ENCODE assay signal across 10 mouse cellular contexts in genomic region chr11:9190772-9191554, GRCm38 (mm10). TPM values are rescaled to one million over a fixed set of nuclear protein-coding genes. Genes with fewer than 3 reads are reported as not detected.
DNase-seq lines count a peak whose midpoint lies in the region; ATAC-seq lines count a peak whose summit lies in the region.
"Had no signal": no experiment of that assay in that cellular context is flagged by ENCODE, and none has a peak within 500 bp of the region (broad histone marks: within the 10 kb centered on the region; RNA-seq: fewer than 3 reads in every experiment).

No protein-coding gene starts in this region.

- ATAC-seq in hindbrain, embryonic 11.5 days (ENCODE audit: low FRiP score), result peak; percentile 76
- ATAC-seq in midbrain, embryonic 14.5 days (ENCODE audit: low FRiP score, low TSS enrichment), result peak; percentile 67; the same call in 1 of the 2 replicates

- 43% methylated on average over 11 of the region's 11 CpGs for WGBS in hindbrain, embryonic 11.5 days
- WGBS in limb, embryonic 10.5 days, result 59% methylated on average over 10 of the region's 11 CpGs
- 36% methylated on average over 11 of the region's 11 CpGs for whole genome bisulfite sequencing in midbrain, embryonic 14.5 days

- DNase-seq in embryo, embryonic 10 days (ENCODE audit: low spot score), result peak; percentile 60
- no peak for DNase-seq in embryo, embryonic 9.5 days (ENCODE audit: extremely low spot score)
- peak; percentile 36 for DNase-seq in hindbrain, embryonic 11.5 days (ENCODE audit: low spot score)
- peak; percentile 35 for DNase-seq in limb, embryonic 10.5 days (ENCODE audit: low spot score)
- DNase-seq in midbrain, embryonic 14.5 days, result peak; percentile 60
- no peak for DNase-seq in adrenal gland, postnatal 36 days
- DNase-seq in layer of hippocampus, postnatal 25 days (ENCODE audit: extremely low spot score in 1 of 2, low spot score in 1 of 2), result no peak
- DNase-seq in spleen, adult 18-20 months, result no peak
- DNase-seq: heart, postnatal 14 days had no signal

- H3K27ac ChIP-seq in hindbrain, embryonic 11.5 days (ENCODE audit: low read depth, low read length), result no peak overlapping the region
- no peak overlapping the region for H3K27ac ChIP-seq in limb, embryonic 10.5 days
- no peak overlapping the region for H3K27ac ChIP-seq in midbrain, embryonic 14.5 days (replicated peaks; ENCODE audit: low read depth, low read length)

- no peak overlapping the region for H3K4me2 ChIP-seq in hindbrain, embryonic 11.5 days (replicated peaks; ENCODE audit: low read depth, low read length)
- H3K4me2 ChIP-seq in midbrain, embryonic 14.5 days (ENCODE audit: low read length), result no peak overlapping the region

- no peaks in the 10 kb centered on the region for H3K9me3 ChIP-seq in hindbrain, embryonic 11.5 days (ENCODE audit: control insufficient read depth, low read length)
- H3K9me3 ChIP-seq in limb, embryonic 10.5 days (replicated peaks), result no peaks in the 10 kb centered on the region
- H3K9me3 ChIP-seq in midbrain, embryonic 14.5 days (ENCODE audit: control insufficient read depth, low read length), result no peaks in the 10 kb centered on the region

- H3K27me3 ChIP-seq in hindbrain, embryonic 11.5 days (ENCODE audit: control insufficient read depth, insufficient read depth, low read length), result no peaks in the 10 kb centered on the region
- no peaks in the 10 kb centered on the region for H3K27me3 ChIP-seq in limb, embryonic 10.5 days (ENCODE audit: low read depth, poor library complexity, severe bottlenecking)
- no peaks in the 10 kb centered on the region for H3K27me3 ChIP-seq in midbrain, embryonic 14.5 days (ENCODE audit: control insufficient read depth, insufficient read depth, low read length)

- H3K4me3 ChIP-seq in hindbrain, embryonic 11.5 days (ENCODE audit: low read depth, low read length), result no peak overlapping the region
- no peak overlapping the region for H3K4me3 ChIP-seq in limb, embryonic 10.5 days
- H3K4me3 ChIP-seq in midbrain, embryonic 14.5 days (replicated peaks; ENCODE audit: low read depth, low read length), result no peak overlapping the region

- no peaks in the 10 kb centered on the region for H3K36me3 ChIP-seq in hindbrain, embryonic 11.5 days (ENCODE audit: control insufficient read depth, insufficient read depth, low read length)
- H3K36me3 ChIP-seq in limb, embryonic 10.5 days, result no peaks in the 10 kb centered on the region
- no peaks in the 10 kb centered on the region for H3K36me3 ChIP-seq in midbrain, embryonic 14.5 days (ENCODE audit: control insufficient read depth, insufficient read depth, low read length)

- H3K4me1 ChIP-seq in hindbrain, embryonic 11.5 days (replicated peaks; ENCODE audit: control insufficient read depth, insufficient read depth, low read length), result no peaks in the 10 kb centered on the region
- peaks cover 10% of the 10 kb centered on the region; the same call in 1 of the 2 replicates for H3K4me1 ChIP-seq in limb, embryonic 10.5 days
- H3K4me1 ChIP-seq in midbrain, embryonic 14.5 days (ENCODE audit: control insufficient read depth, insufficient read depth, low read length), result no peaks in the 10 kb centered on the region

- no peak overlapping the region for H3K9ac ChIP-seq in hindbrain, embryonic 11.5 days (ENCODE audit: low read depth, low read length)
- no peak overlapping the region for H3K9ac ChIP-seq in midbrain, embryonic 14.5 days (replicated peaks; ENCODE audit: low read length)

RNA-seq across cellular contexts. Expression of gene Abca13, which starts 0.8 kb away (rescaled TPM):
- polyA plus RNA-seq in hindbrain, embryonic 11.5 days (2014; fragmentation: Nextera tagmentation; extraction: Ambion mirVana), result 0.01 TPM in 1 of 2 replicates, not detected in the other
- polyA plus RNA-seq in limb, embryonic 10.5 days (2016; fragmentation: Nextera tagmentation; extraction: Ambion mirVana), result 0.01 TPM in 1 of 2 replicates, not detected in the other
- polyA plus RNA-seq in midbrain, embryonic 14.5 days (2014; fragmentation: Nextera tagmentation; extraction: Ambion mirVana), result 0.03 and 0.18 TPM in 2 replicates
- total RNA-seq in adrenal gland, postnatal 36 days (2021), result under 1 TPM; 0.03 TPM
- total RNA-seq in layer of hippocampus, postnatal 25 days (2021), result under 1 TPM; 0.02 TPM
- polyA plus RNA-seq: small intestine, adult 2 months had no signal

Comparison
In these comparisons a context has a peak if more than half of its experiments do, and no peak if none do; other contexts are left out.
1. DNase-seq: peak in embryo, embryonic 10 days (single experiment), hindbrain, embryonic 11.5 days (single experiment), limb, embryonic 10.5 days (single experiment) and midbrain, embryonic 14.5 days (single experiment); none in embryo, embryonic 9.5 days (single experiment), adrenal gland, postnatal 36 days (0 of 2), layer of hippocampus, postnatal 25 days (0 of 2) and spleen, adult 18-20 months (0 of 2).